Mouse (Mus musculus) embryonic fibroblast, embryonic 13.5 days (primary cell): ENCODE measurements around the gene Tmub1. TPM values are rescaled to one million over a fixed set of nuclear protein-coding genes. Genes with fewer than 3 reads are reported as not detected.
A peak's percentile ranks its signal among the peaks of the same experiment; 100 is the strongest.

Experiments
- H3K27ac ChIP-seq: 2 replicates; pipeline ENCODE4 v1.5.1; 2012; ENCODE audit warnings: low read length, control low read depth, inconsistent platforms; ENCODE audit not compliant: insufficient read depth
- H3K4me1 ChIP-seq: 2 replicates; pipeline ENCODE4 v1.6.1; 2011; ENCODE audit warnings: low read length; ENCODE audit not compliant: control insufficient read depth, insufficient read depth
- H3K4me3 ChIP-seq: 2 replicates; pipeline ENCODE4 v1.5.1; 2011; ENCODE audit warnings: mild to moderate bottlenecking, control low read depth, low read length; ENCODE audit not compliant: insufficient read depth
- CTCF ChIP-seq: IDR thresholded peaks from 2 replicates; pipeline ENCODE4 v1.5.1; 2011; ENCODE audit warnings: mild to moderate bottlenecking, control low read depth, low read length, moderate library complexity, borderline replicate concordance; ENCODE audit not compliant: insufficient read depth
- POLR2A ChIP-seq: IDR thresholded peaks from 2 replicates; pipeline ENCODE4 v1.6.1; 2011; ENCODE audit warnings: low read depth, mild to moderate bottlenecking, control low read depth, low read length, moderate library complexity
- polyA plus RNA-seq: library from polyadenylated mRNA; stranded (reverse); fragments of >200 nt; gene quantifications from 2 replicates; pipeline ENCODE4 v1.2.4, GENCODE M21; 2011; ENCODE audit warnings: low read depth; ENCODE audit not compliant: missing spikeins, insufficient read length

Gene Tmub1
- polyA plus RNA-seq, 1 experiment, result 9.8 TPM

- H3K4me3 ChIP-seq, result no peak overlapping the region
- H3K27ac ChIP-seq, result no peak overlapping the region
- no peak for TF ChIP-seq POLR2A
- peak; percentile 51; the same call in 1 of the 2 replicates for TF ChIP-seq CTCF
- peaks cover 2% of the 10 kb centered on the region; the same call in 1 of the 2 replicates for H3K4me1 ChIP-seq
Observed at GRCm38 (mm10) chr5:24481647-24482046, 34.0 kb upstream of the Tmub1 start.

GRCm38 (mm10) chr5:24477909-24478308, 30.3 kb upstream of the Tmub1 start:
- TF ChIP-seq CTCF (no peak), POLR2A (no peak)
- Histone ChIP-seq H3K4me1 (peaks cover 5% of the 10 kb centered on the region; the same call in 1 of the 2 replicates), H3K4me3 (no peak overlapping the region), H3K27ac (no peak overlapping the region)

- TF ChIP-seq POLR2A, result no peak
- no peak for TF ChIP-seq CTCF
- Histone ChIP-seq H3K4me3 (no peak overlapping the region), H3K4me1 (peaks cover 5% of the 10 kb centered on the region; the same call in 1 of the 2 replicates), H3K27ac (no peak overlapping the region)
Observed at GRCm38 (mm10) chr5:24475476-24476241, 28.0 kb upstream of the Tmub1 start.

GRCm38 (mm10) chr5:24474723-24475261, 27.1 kb upstream of the Tmub1 start:
- H3K27ac ChIP-seq, result no peak overlapping the region
- H3K4me1 ChIP-seq, result peaks cover 5% of the 10 kb centered on the region; the same call in 1 of the 2 replicates
- TF ChIP-seq CTCF (no peak), POLR2A (no peak)
- no peak overlapping the region for H3K4me3 ChIP-seq

GRCm38 (mm10) chr5:24474025-24474722, 26.5 kb upstream of the Tmub1 start:
- TF ChIP-seq POLR2A (no peak), CTCF (no peak)
- Histone ChIP-seq H3K4me3 (no peak overlapping the region), H3K4me1 (peaks cover 5% of the 10 kb centered on the region; the same call in 1 of the 2 replicates), H3K27ac (no peak overlapping the region)

- no peak overlapping the region for H3K27ac ChIP-seq
- no peak for TF ChIP-seq POLR2A
- no peak for TF ChIP-seq CTCF
- H3K4me3 ChIP-seq, result no peak overlapping the region
- peaks cover 5% of the 10 kb centered on the region; the same call in 1 of the 2 replicates for H3K4me1 ChIP-seq
Observed at GRCm38 (mm10) chr5:24472884-24473619, 25.4 kb upstream of the Tmub1 start.

GRCm38 (mm10) chr5:24470600-24470999, 22.9 kb upstream of the Tmub1 start:
- Histone ChIP-seq H3K4me3 (no peak overlapping the region), H3K4me1 (peaks cover 5% of the 10 kb centered on the region; the same call in 1 of the 2 replicates)

GRCm38 (mm10) chr5:24466762-24467161, 19.1 kb upstream of the Tmub1 start:
- TF ChIP-seq CTCF (no peak), POLR2A (no peak)

More at GRCm38 (mm10) chr5:24470600-24470999, 22.9 kb upstream of the Tmub1 start:
- H3K27ac ChIP-seq, result no peak overlapping the region
- TF ChIP-seq CTCF, result peak; percentile 91
- TF ChIP-seq POLR2A, result no peak

GRCm38 (mm10) chr5:24455613-24456012, 8.0 kb upstream of the Tmub1 start:
- TF ChIP-seq POLR2A (no peak), CTCF (no peak)
- H3K4me1 ChIP-seq, result peaks cover 11% of the 10 kb centered on the region
- no peak overlapping the region for H3K4me3 ChIP-seq
- H3K27ac ChIP-seq, result no peak overlapping the region

More at GRCm38 (mm10) chr5:24466762-24467161, 19.1 kb upstream of the Tmub1 start:
- no peak overlapping the region for H3K27ac ChIP-seq
- H3K4me3 ChIP-seq, result no peak overlapping the region
- H3K4me1 ChIP-seq, result peaks cover 10% of the 10 kb centered on the region
